Mouse (Mus musculus) intestine, embryonic 14.5 days (tissue): ENCODE data around the gene Umad1. TPM values are rescaled to one million over a fixed set of nuclear protein-coding genes. Genes with fewer than 3 reads are reported as not detected.

Source experiments
- ATAC-seq: fragments of 200-750 bp; cut with Nextera tagmentation; replicated peaks from 2 replicates; pipeline ENCODE4 v1.8.0; 2017; ENCODE audit warnings: low read depth, moderate number of reproducible peaks, moderate TSS enrichment, moderate library complexity; ENCODE audit not compliant: low FRiP score, low TSS enrichment
- DNase-seq: peaks from one replicate; pipeline ENCODE4 v3.0.0-alpha.2; 2018; ENCODE audit warnings: low spot score
- H3K27ac ChIP-seq: fragments of 300-500 bp; sonication (generic); 2 replicates; pipeline ENCODE4 v1.5.1; 2014; ENCODE audit warnings: low read depth, mild to moderate bottlenecking, control low read depth
- H3K27me3 ChIP-seq: fragments of 300-500 bp; sonication (generic); replicated peaks from 2 replicates; pipeline ENCODE4 v1.6.1; 2014; ENCODE audit warnings: low read length, control low read depth; ENCODE audit not compliant: control insufficient read depth, insufficient read depth
- H3K36me3 ChIP-seq: fragments of 300-500 bp; sonication (generic); 2 replicates; pipeline ENCODE4 v1.6.1; 2014; ENCODE audit warnings: low read length, control low read depth; ENCODE audit not compliant: control insufficient read depth, insufficient read depth
- H3K4me1 ChIP-seq: fragments of 300-500 bp; sonication (generic); replicated peaks from 2 replicates; pipeline ENCODE4 v1.6.1; 2014; ENCODE audit warnings: low read length, control low read depth, mixed read lengths; ENCODE audit not compliant: control insufficient read depth, insufficient read depth
- H3K4me2 ChIP-seq: fragments of 300-500 bp; sonication (generic); 2 replicates; pipeline ENCODE4 v1.6.1; 2014; ENCODE audit warnings: low read length
- H3K4me3 ChIP-seq: fragments of 300-500 bp; sonication (generic); 2 replicates; pipeline ENCODE4 v1.5.1; 2014; ENCODE audit warnings: low read depth, low read length, control low read depth, mixed read lengths
- H3K9ac ChIP-seq: fragments of 300-500 bp; sonication (generic); 2 replicates; pipeline ENCODE4 v1.6.1; 2014; ENCODE audit warnings: mild to moderate bottlenecking, low read length
- H3K9me3 ChIP-seq: fragments of 300-500 bp; sonication (generic); 2 replicates; pipeline ENCODE4 v1.6.1; 2016; ENCODE audit warnings: low read length, control low read depth; ENCODE audit not compliant: control insufficient read depth
- WGBS: fragments of 180-500 bp; shearing (Covaris S2); extraction: QIAGEN DNeasy Blood & Tissue Kit; methylation state at CpG from one replicate; pipeline ENCODE4 v1.1.7; 2014; 5-methylcytosine and 5-hydroxymethylcytosine counted together
- polyA plus RNA-seq: library from polyadenylated mRNA; unstranded; fragments of >200 nt; fragmentation: Nextera tagmentation; extraction: Ambion mirVana; gene quantifications from 2 replicates; pipeline ENCODE4 v1.2.1, GENCODE M21; 2014

Gene Umad1
- polyA plus RNA-seq, 1 experiment from 2014 or later, result 21.0 TPM

DNA sequence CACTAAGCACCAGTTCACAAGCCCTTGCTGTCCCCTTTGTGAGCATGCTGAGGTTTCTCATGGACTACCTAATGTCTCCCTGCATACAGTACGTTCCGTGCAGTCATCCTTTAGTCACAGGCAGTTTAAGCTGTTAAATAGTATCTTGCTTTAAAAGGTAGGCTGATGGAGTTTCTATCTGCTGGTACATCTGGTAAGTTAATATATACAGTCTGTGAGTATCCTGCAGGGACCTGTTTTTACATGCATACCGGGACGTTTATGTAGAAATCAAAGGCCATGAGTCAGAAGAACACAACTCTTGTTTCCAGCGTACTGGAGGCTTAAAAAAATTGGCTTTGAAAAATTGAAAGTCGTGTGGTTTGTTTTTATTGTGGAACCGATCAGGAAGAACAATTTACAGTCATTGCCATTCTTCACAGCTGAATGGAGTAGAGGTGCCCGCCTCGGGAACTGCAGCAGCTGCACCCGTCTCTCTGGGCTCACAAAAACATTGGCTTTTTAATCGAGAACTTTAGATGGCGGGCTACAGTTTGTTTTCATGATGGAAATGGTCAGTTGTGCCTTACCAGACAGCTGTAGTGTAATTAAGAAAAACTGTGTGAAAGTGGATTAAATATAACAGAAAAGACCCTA is 93.6 kb downstream of the Umad1 start:
- Histone ChIP-seq H3K27me3 (no peaks in the 10 kb centered on the region), H3K9ac (no peak overlapping the region), H3K4me1 (no peaks in the 10 kb centered on the region), H3K9me3 (no peaks in the 10 kb centered on the region), H3K4me3 (no peak overlapping the region), H3K4me2 (no peak overlapping the region; the same call in 1 of the 2 replicates), H3K27ac (no peak overlapping the region), H3K36me3 (no peaks in the 10 kb centered on the region)
- no peak for ATAC-seq
- WGBS, result 45% methylated on average over 12 of the region's 12 CpGs
- no peak for DNase-seq

DNA sequence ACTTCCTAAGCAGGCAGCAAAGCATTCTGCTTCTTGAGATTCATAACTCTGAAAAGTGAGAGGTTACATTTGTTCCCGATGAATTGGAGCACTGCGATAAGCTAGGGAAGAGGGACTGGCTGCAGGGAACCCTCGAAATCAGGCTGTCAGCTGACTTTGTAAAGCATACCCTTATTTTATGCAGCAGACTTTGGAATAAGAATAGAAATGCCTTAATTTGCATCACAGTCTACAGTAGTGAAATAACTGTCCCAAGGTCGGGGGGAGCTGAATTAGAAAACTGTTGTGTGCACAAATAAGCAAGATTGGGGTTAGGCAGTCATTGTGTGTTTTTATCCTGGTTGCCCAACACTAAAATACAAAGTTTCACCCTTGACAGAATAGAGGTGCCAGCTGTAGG is 94.4 kb downstream of the Umad1 start:
- Histone ChIP-seq H3K27ac (no peak overlapping the region), H3K4me2 (no peak overlapping the region), H3K27me3 (no peaks in the 10 kb centered on the region), H3K4me1 (no peaks in the 10 kb centered on the region), H3K9me3 (no peaks in the 10 kb centered on the region), H3K36me3 (no peaks in the 10 kb centered on the region), H3K4me3 (no peak overlapping the region), H3K9ac (no peak overlapping the region)
- DNase-seq, result no peak
- no peak for ATAC-seq
- 68% methylated on average over 4 of the region's 4 CpGs for WGBS

DNA sequence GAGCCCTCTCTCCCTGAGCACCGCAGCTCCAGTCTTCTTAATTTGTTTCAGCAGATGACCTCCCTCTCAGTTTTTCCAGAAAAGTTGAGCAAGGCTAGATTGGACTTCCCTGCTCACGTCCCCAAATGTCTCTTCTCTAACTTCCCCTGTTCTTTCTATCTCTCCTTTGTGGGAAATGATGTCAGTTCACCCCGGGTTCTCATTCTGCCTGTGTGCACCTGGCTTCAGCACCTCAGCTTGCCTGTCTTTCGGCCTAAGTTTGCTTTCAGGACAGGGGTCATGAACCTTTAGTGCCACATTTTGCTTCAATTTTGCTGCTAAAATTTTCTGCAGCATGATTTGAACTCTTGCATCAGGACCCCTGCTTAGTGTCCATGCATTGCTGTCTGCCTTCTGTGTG is 95.8 kb downstream of the Umad1 start:
- DNase-seq (no peak), ATAC-seq (no peak)
- H3K4me1 ChIP-seq, result no peaks in the 10 kb centered on the region
- H3K27me3 ChIP-seq, result no peaks in the 10 kb centered on the region
- H3K36me3 ChIP-seq, result no peaks in the 10 kb centered on the region
- no peak overlapping the region for H3K4me2 ChIP-seq
- no peak overlapping the region for H3K4me3 ChIP-seq
- WGBS, result 92% methylated on average over 4 of the region's 4 CpGs
- H3K9ac ChIP-seq, result no peak overlapping the region
- no peaks in the 10 kb centered on the region for H3K9me3 ChIP-seq
- no peak overlapping the region for H3K27ac ChIP-seq

DNA sequence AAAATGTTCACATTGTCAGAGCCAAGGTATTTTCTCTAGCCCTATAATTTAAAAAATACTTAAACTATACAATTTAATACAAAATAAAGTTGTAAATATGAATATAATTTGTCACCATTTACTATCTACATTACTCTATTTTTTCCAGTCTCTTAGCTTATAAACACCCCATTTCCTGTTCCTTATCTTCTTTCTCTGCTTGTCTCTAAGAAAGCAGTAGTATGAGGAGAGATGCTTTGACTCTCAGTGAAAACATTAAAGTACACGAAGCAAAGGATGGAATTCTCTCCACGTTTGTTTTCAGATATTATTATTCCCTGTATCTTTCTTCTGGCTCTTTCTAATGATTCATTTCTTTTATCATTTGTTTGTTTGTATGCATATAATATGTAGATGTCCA is 99.1 kb downstream of the Umad1 start:
- Histone ChIP-seq H3K4me1 (no peaks in the 10 kb centered on the region), H3K4me3 (no peak overlapping the region), H3K27me3 (no peaks in the 10 kb centered on the region), H3K9me3 (no peaks in the 10 kb centered on the region), H3K36me3 (no peaks in the 10 kb centered on the region), H3K27ac (no peak overlapping the region), H3K4me2 (no peak overlapping the region), H3K9ac (no peak overlapping the region)
- ATAC-seq (no peak), DNase-seq (no peak)
- WGBS, result 48% methylated on average over 2 of the region's 2 CpGs

DNA sequence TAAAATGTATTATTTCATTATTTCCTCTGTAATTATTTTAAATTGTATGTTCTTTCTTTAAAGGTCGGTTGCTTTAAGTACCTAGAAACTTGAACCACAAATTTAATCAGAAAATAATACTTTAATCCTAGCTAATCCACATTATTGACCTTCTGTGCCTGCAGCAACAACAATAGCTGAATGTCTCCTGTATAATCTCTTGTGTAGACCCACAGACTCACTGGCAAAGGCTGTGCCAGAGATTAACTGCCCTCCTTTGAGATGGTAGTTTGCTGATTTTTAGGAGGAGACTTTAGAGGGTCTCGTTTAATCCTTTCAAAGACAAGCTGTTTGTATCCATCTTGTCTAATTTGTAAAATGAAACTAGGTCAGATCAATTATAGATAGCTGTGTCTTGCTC is 99.7 kb downstream of the Umad1 start:
- Histone ChIP-seq H3K4me1 (no peaks in the 10 kb centered on the region), H3K27ac (no peak overlapping the region), H3K4me2 (no peak overlapping the region), H3K9ac (no peak overlapping the region), H3K4me3 (no peak overlapping the region), H3K27me3 (no peaks in the 10 kb centered on the region), H3K36me3 (no peaks in the 10 kb centered on the region), H3K9me3 (no peaks in the 10 kb centered on the region)
- no peak for ATAC-seq
- 80% methylated on average over 2 of the region's 2 CpGs for WGBS
- no peak for DNase-seq

DNA sequence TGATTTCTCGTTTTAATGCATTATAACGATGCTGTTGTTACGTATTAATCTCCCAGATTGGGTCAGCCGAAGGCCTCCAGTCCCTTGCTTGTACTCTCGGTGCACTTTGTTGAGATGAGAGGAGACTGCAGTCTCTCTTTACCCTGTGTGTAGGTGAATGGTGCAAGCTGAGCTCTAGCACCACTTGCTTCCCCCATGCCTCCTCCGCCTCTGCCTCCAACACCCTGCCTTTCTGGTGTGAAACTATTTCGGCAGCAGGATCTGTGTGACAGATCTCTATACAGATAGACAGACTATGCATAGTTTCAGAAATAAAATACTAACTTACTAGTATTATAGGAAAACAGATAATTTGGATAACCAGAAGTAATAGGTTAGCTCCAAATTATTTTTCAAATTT is 101.7 kb downstream of the Umad1 start:
- Histone ChIP-seq H3K9ac (no peak overlapping the region), H3K9me3 (no peaks in the 10 kb centered on the region), H3K4me2 (no peak overlapping the region), H3K36me3 (no peaks in the 10 kb centered on the region), H3K4me1 (no peaks in the 10 kb centered on the region), H3K27ac (no peak overlapping the region), H3K4me3 (no peak overlapping the region), H3K27me3 (no peaks in the 10 kb centered on the region)
- 88% methylated on average over 7 of the region's 7 CpGs for WGBS
- ATAC-seq, result no peak
- no peak for DNase-seq

DNA sequence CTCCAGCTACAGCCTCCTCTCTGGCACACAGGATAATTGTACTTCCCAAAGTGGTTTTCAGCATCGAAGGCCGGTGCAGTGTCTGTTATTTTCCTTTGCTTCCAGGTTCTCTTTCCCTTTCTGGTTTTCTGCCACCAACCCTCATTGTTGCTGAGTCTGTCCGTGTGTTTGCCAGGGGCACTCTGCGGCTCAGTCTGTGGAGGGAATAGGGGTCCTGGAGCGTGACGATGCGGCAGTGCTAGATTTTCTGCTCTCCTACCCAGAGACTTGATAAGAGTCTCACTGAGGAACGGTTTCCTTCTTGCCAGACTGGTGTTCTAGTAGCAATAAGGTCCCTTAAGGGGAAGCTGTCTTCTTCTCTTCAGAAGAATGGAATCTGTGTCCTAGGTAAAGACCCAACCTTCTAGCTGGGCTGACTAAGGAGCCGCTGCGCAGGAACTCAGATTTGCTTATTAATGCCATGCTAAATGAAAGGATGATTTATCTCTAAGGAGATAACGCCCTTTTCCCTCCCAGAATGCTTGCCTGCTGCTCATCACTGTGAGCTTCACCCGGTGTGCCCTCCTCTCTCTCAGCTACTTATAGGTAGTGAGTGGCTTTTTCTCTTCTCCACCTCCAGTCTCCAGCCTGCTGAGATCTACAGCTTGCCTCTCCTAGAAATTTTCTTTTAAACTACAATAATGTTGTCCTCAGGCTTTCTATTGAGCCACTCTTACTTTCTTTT is 105.1 kb downstream of the Umad1 start:
- Histone ChIP-seq H3K27ac (no peak overlapping the region), H3K4me2 (no peak overlapping the region), H3K36me3 (no peaks in the 10 kb centered on the region), H3K4me1 (no peaks in the 10 kb centered on the region), H3K9me3 (no peaks in the 10 kb centered on the region), H3K27me3 (no peaks in the 10 kb centered on the region), H3K4me3 (no peak overlapping the region), H3K9ac (no peak overlapping the region)
- ATAC-seq, result no peak
- WGBS, result 67% methylated on average over 12 of the region's 12 CpGs
- no peak for DNase-seq

DNA sequence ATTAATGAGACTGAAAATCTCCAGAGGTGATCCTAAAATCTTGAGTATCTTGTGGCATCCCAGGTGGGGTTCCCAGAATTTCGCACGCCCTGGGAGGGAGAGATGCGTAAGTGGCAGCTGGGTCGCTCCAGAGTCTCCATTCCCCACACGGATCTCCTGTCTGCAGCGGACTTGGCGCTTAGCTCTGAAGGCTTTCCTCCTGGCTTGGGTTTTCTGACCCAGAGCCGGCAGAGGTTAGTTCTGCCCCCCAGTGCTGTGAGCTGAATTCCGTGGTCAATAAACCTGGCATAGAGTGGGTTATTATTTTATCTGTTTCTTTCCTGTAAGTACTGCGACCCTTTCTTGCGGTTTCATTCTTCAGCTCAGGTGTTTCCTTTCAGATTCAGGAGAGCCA is 105.7 kb downstream of the Umad1 start:
- no peak overlapping the region for H3K27ac ChIP-seq
- DNase-seq (no peak), ATAC-seq (no peak)
- H3K27me3 ChIP-seq, result no peaks in the 10 kb centered on the region
- WGBS, result 89% methylated on average over 11 of the region's 11 CpGs
- H3K4me2 ChIP-seq, result no peak overlapping the region
- no peaks in the 10 kb centered on the region for H3K36me3 ChIP-seq
- no peak overlapping the region for H3K9ac ChIP-seq
- H3K9me3 ChIP-seq, result no peaks in the 10 kb centered on the region
- H3K4me1 ChIP-seq, result no peaks in the 10 kb centered on the region
- no peak overlapping the region for H3K4me3 ChIP-seq

DNA sequence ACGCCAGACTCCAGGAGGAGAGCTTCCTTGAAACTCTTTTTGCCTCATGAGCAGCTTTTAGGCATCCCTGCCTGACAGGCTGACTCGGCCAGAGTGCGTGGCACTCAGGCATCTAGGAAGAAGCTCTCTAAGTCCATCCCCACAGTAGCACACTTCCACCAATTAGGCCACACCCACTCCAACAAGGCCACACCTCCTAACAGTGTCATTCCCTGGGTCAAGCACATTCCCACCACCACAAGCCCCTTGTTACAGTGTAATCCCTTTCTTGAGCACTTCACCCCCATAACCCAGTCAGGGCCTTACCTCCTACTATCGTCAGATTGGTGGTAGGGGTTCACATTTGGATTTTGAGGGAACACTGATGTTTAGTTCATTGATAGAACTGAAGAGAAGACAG is 108.6 kb downstream of the Umad1 start:
- no peak for ATAC-seq
- WGBS, result 91% methylated on average over 4 of the region's 4 CpGs
- H3K27ac ChIP-seq, result no peak overlapping the region
- no peaks in the 10 kb centered on the region for H3K9me3 ChIP-seq
- no peaks in the 10 kb centered on the region for H3K4me1 ChIP-seq
- H3K4me2 ChIP-seq, result no peak overlapping the region
- H3K36me3 ChIP-seq, result no peaks in the 10 kb centered on the region
- H3K27me3 ChIP-seq, result no peaks in the 10 kb centered on the region
- H3K4me3 ChIP-seq, result no peak overlapping the region
- DNase-seq, result no peak
- no peak overlapping the region for H3K9ac ChIP-seq
